Mouse (Mus musculus): Measurements from ENCODE around the gene Ttl. TPM values are rescaled to one million over a fixed set of nuclear protein-coding genes. Genes with fewer than 3 reads are reported as not detected.

Ttl gene
- polyA plus RNA-seq, 1 experiment from 2014 or later: 32.4 TPM

DNA sequence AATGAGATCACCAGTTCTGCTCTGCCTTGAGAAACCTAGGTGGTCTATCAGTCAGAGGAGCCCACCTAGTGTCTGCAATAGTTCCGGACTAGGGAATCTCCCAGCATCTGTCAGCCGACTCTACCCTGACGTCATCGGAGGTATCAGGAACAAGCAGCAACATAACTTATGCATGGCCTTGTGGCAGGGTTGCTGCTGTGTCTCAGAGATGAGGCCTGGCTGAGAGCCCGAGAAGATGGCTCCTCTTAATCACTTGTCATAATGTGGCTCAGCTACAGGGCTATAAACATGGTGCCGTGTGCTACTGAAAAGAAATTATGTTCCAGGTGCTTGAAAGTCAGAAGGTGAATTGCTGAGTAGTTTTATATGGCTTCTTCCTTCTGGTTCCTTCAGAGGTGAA is 10.0 kb upstream of the Ttl start:
- Histone ChIP-seq H3K36me3 (no peaks in the 10 kb centered on the region), H3K4me2 (replicated peaks) (no peak overlapping the region), H3K27me3 (no peaks in the 10 kb centered on the region), H3K4me3 (no peak overlapping the region), H3K4me1 (no peaks in the 10 kb centered on the region), H3K9me3 (no peaks in the 10 kb centered on the region), H3K9ac (replicated peaks) (no peak overlapping the region), H3K27ac (replicated peaks) (no peak overlapping the region)
- 93% methylated on average over 6 of the region's 6 CpGs for WGBS
- no peak for ATAC-seq (replicated peaks)

DNA sequence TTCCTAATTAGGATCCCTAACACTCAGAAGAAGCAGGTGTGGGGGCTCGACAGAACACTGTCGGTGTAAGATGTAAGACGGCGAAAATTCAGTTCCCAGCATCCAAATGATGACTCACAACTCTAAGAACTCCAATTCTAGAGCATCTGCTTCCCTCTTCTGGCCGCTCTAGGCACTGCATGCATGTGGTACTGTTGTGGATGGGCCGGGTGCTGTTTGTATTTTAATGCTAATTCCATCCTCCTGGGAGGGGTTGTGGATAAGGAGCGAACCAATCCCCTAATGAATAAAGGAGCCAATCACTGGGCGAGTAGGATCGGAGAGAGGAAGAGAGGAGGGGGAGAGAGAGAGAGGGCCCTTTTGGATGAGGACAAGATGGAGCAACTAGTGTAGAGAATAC is 9.1 kb upstream of the Ttl start:
- no peak overlapping the region for H3K4me3 ChIP-seq
- H3K4me2 ChIP-seq (replicated peaks): no peak overlapping the region
- H3K27ac ChIP-seq (replicated peaks): no peak overlapping the region
- ATAC-seq (replicated peaks): no peak
- H3K36me3 ChIP-seq: no peaks in the 10 kb centered on the region
- WGBS: 40% methylated on average over 9 of the region's 9 CpGs
- H3K9ac ChIP-seq (replicated peaks): no peak overlapping the region
- no peaks in the 10 kb centered on the region for H3K9me3 ChIP-seq
- H3K4me1 ChIP-seq: no peaks in the 10 kb centered on the region
- H3K27me3 ChIP-seq: no peaks in the 10 kb centered on the region

DNA sequence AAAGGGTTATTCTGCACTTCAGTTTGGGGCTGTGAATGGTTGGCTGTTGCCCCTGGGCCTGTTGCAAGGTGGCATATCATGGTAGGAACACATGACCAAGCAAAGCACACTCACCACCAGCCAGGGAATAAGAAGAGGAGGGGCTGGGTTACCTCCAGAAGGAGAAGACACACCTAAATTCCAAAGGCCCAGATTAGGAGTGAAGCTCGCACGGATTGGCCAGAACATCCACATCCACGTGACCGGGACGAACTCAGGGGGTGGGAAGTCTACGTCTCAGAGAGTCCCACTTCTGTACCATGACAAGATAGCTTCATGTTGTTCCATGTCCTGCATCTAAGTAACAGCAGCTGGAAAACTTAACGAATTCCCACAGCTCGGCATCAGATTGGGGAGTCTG is 8.5 kb upstream of the Ttl start:
- no peaks in the 10 kb centered on the region for H3K4me1 ChIP-seq
- no peak for ATAC-seq (replicated peaks)
- H3K9ac ChIP-seq (replicated peaks): no peak overlapping the region
- H3K4me3 ChIP-seq: no peak overlapping the region
- H3K4me2 ChIP-seq (replicated peaks): no peak overlapping the region
- WGBS: 93% methylated on average over 8 of the region's 8 CpGs
- no peaks in the 10 kb centered on the region for H3K27me3 ChIP-seq
- H3K36me3 ChIP-seq: no peaks in the 10 kb centered on the region
- H3K27ac ChIP-seq (replicated peaks): no peak overlapping the region
- H3K9me3 ChIP-seq: no peaks in the 10 kb centered on the region

DNA sequence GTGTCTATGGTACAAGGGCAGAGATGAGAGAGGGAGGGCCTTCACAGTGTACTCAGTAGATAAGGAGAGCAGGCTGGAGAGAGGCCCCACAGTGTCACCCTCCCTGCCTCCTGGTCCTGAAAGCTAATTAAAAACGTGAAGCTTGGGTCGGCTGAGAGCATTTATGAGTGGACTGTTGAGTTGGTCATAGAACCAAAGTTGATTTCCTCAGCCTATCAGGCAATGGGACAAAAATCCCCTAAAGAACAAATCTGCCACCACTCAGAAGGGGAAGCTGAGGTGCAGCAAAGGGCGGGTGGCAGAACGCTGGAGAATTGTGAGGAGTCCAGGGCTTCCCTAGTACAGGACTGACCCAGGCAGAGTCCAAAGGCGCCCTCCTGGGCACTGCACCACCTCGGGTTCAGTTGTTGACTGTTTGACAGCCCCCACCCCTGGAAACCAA is 7.8 kb upstream of the Ttl start:
- no peak for ATAC-seq (replicated peaks)
- H3K9ac ChIP-seq (replicated peaks): no peak overlapping the region
- H3K9me3 ChIP-seq: no peaks in the 10 kb centered on the region
- H3K4me1 ChIP-seq: no peaks in the 10 kb centered on the region
- 91% methylated on average over 6 of the region's 6 CpGs for WGBS
- H3K27me3 ChIP-seq: no peaks in the 10 kb centered on the region
- H3K27ac ChIP-seq (replicated peaks): no peak overlapping the region
- no peak overlapping the region for H3K4me2 ChIP-seq (replicated peaks)
- no peak overlapping the region for H3K4me3 ChIP-seq
- H3K36me3 ChIP-seq: no peaks in the 10 kb centered on the region

DNA sequence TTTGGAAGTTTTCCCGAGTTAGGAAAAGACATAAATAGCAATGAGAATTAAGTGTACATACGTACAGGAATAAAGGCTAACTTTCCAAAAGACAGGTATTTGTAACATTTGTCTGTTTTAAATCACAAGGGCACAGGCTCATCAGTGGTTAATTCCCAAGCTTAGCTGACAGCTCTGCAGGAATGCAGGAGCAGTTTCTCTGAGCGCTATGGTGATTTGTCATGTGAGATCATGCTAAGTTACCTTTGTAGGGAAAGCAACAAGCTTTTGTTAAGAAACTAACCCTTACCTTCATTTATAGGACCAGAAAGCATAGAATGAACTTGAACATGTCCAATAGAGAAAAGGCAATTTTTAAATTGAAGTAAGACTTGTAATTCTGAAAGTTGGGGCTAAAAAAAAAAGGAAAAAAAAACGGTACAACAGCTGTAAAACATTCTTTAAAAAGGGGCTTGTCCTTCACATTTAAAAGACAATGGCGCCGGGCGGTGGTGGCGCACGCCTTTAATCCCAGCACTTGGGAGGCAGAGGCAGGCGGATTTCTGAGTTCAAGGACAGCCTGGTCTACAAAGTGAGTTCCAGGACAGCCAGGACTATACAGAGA is 4.2 kb upstream of the Ttl start:
- H3K36me3 ChIP-seq: no peaks in the 10 kb centered on the region
- WGBS: 81% methylated on average over 10 of the region's 10 CpGs
- H3K4me3 ChIP-seq: no peak overlapping the region
- H3K9ac ChIP-seq (replicated peaks): no peak overlapping the region
- H3K27me3 ChIP-seq: no peaks in the 10 kb centered on the region
- no peak overlapping the region for H3K27ac ChIP-seq (replicated peaks)
- H3K9me3 ChIP-seq: no peaks in the 10 kb centered on the region
- no peak overlapping the region for H3K4me2 ChIP-seq (replicated peaks)
- ATAC-seq (replicated peaks): no peak
- peaks cover 10% of the 10 kb centered on the region for H3K4me1 ChIP-seq

DNA sequence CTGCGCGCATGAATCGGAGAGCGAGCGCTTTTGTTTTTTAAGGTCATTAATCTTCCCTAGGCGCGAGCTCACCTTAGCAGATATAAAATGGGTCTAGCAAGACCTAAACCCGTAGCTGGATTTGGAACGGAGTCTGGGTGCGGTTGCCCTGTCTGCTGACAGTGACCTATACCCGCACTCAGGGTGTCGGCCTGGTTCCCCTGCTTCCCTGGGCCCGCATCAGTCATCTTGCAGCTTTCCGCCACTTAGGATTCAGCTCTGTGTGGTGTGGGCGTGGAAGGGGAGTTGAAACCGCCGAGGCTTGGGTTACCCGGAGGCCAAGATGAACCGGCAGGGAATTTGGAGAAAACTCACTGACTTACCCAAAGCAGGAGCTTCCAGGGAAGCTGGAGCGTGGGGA is 584 bp downstream of the Ttl start:
- H3K9ac ChIP-seq (replicated peaks): peak overlapping the region; percentile 73
- H3K4me2 ChIP-seq (replicated peaks): peak overlapping the region; percentile 62
- peaks cover 5% of the 10 kb centered on the region; the same call in 1 of the 2 replicates for H3K36me3 ChIP-seq
- H3K9me3 ChIP-seq: no peaks in the 10 kb centered on the region
- ATAC-seq (replicated peaks): peak; percentile 85
- H3K27ac ChIP-seq (replicated peaks): peak overlapping the region; percentile 73
- WGBS: under 1% methylated on average over 20 of the region's 20 CpGs
- peaks cover 33% of the 10 kb centered on the region for H3K4me1 ChIP-seq
- H3K27me3 ChIP-seq: no peaks in the 10 kb centered on the region
- H3K4me3 ChIP-seq: peak overlapping the region; percentile 88

DNA sequence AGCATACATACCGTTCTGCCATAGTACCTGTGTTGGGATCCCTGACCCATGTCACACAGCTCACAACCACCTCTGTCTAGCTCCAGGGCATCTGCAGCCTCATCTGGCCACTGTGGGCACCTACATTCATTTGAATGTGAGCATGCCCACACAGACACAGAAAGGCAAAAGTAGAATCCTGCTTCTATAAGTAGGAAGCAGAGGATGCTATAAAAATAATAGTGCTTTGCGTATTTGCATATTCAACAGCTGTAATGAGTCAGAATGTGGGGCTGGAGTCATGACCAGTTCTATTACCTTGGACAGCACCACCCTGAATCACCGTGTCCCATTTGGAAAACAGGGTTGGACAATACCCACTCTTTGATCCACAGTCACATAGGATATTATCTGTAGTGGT is 4.6 kb downstream of the Ttl start:
- 90% methylated on average over 3 of the region's 3 CpGs for WGBS
- no peak for ATAC-seq (replicated peaks)

DNA sequence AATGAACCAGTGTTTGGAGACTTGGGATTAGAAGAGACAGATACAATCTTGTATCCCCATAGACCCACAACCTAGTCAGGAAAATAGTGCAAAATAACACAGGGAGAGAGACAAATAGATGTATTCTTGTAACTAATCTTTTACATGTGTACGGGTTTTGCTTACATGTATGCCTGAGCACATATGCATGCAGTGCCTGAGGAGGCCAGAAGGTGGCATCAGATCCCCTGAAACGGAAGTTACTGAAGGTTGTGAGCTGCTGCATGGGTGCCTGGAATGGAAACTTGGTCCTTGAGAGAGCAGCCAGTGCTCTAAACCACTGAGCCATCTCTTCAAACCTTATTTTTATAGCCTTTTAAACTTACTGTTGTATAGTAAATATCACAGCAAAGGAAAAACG is 12.6 kb downstream of the Ttl start:
- Histone ChIP-seq H3K27ac (replicated peaks) (no peak overlapping the region), H3K4me2 (replicated peaks) (no peak overlapping the region), H3K9ac (replicated peaks) (no peak overlapping the region), H3K4me3 (no peak overlapping the region), H3K27me3 (no peaks in the 10 kb centered on the region), H3K4me1 (no peaks in the 10 kb centered on the region), H3K9me3 (no peaks in the 10 kb centered on the region), H3K36me3 (peaks cover 57% of the 10 kb centered on the region)
- 87% methylated on average over 3 of the region's 3 CpGs for WGBS
- no peak for ATAC-seq (replicated peaks)

More for the DNA sequence above, 4.6 kb downstream of the Ttl start:
- Histone ChIP-seq H3K4me2 (replicated peaks) (no peak overlapping the region), H3K36me3 (peaks cover 9% of the 10 kb centered on the region; the same call in 1 of the 2 replicates), H3K9me3 (no peaks in the 10 kb centered on the region), H3K27me3 (no peaks in the 10 kb centered on the region), H3K4me3 (no peak overlapping the region), H3K27ac (replicated peaks) (no peak overlapping the region), H3K4me1 (peaks cover 27% of the 10 kb centered on the region), H3K9ac (replicated peaks) (no peak overlapping the region)

DNA sequence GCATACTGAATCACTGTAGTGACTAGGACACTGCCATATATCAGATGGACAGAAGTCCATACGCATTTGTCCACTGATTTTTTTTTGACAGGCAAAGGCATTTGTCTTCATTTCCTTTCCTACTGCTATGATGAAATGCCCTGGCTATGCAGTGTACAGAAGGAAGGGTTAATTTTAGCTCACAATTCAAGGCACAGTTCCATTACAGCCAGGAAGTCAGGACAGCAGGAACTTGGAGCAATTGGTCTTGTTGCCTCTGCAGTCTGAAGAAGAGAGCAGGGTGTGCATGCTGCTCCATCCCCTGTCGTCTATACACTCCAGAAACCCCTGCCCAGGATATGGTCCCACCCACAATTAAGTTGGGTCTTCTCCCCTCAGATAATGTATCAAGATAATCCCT is 13.5 kb downstream of the Ttl start:
- Histone ChIP-seq H3K4me1 (no peaks in the 10 kb centered on the region), H3K36me3 (peaks cover 55% of the 10 kb centered on the region), H3K4me2 (replicated peaks) (no peak overlapping the region), H3K27me3 (no peaks in the 10 kb centered on the region), H3K27ac (replicated peaks) (no peak overlapping the region), H3K4me3 (no peak overlapping the region), H3K9ac (replicated peaks) (no peak overlapping the region), H3K9me3 (no peaks in the 10 kb centered on the region)
- 87% methylated on average over 2 of the region's 2 CpGs for WGBS
- no peak for ATAC-seq (replicated peaks)

DNA sequence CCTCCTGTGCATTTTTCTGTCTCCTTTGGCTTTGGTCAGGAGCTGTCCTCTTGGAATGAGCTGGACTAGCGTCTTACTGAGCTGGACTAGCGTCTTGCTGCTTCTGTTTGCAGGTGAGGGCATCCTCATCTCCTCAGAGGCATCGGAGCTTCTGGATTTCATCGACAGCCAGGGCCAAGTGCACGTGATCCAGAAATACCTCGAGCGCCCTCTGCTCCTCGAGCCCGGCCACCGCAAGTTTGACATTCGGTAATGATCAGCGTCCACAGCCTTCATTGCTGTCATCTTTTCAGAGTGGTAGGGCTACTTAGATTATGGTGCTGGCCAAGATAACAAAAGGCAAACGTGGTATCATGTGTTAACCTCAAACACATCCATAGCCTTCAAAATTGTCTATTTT is 15.4 kb downstream of the Ttl start:
- no peak overlapping the region for H3K4me2 ChIP-seq (replicated peaks)
- ATAC-seq (replicated peaks): no peak
- peaks cover 65% of the 10 kb centered on the region for H3K36me3 ChIP-seq
- no peaks in the 10 kb centered on the region for H3K4me1 ChIP-seq
- 74% methylated on average over 13 of the region's 13 CpGs for WGBS
- H3K9me3 ChIP-seq: no peaks in the 10 kb centered on the region
- H3K4me3 ChIP-seq: no peak overlapping the region
- no peaks in the 10 kb centered on the region for H3K27me3 ChIP-seq
- H3K9ac ChIP-seq (replicated peaks): no peak overlapping the region
- H3K27ac ChIP-seq (replicated peaks): no peak overlapping the region

DNA sequence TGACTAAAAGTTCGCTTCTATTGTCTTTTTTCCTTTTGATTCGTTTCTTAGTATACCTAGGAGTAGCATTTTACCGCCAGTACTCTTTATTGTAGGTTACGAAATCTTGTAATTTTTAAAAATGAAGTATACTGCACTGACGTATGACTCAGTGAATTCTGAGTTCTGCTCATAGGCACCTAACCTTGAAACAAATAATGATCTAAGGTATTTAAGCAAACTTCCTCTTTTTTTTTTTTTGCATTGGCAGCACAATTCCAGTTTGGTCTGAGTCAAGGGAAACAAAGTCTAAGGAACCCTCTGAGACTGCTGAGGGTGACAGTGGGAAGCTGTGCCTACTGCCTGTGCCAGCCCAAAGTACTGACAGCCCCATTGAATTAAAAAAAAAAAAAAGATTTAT is 17.8 kb downstream of the Ttl start:
- Histone ChIP-seq H3K4me1 (no peaks in the 10 kb centered on the region), H3K4me3 (no peak overlapping the region), H3K27ac (replicated peaks) (no peak overlapping the region), H3K4me2 (replicated peaks) (no peak overlapping the region), H3K9me3 (no peaks in the 10 kb centered on the region), H3K36me3 (peaks cover 54% of the 10 kb centered on the region), H3K9ac (replicated peaks) (no peak overlapping the region), H3K27me3 (no peaks in the 10 kb centered on the region)
- 92% methylated on average over 5 of the region's 5 CpGs for WGBS
- no peak for ATAC-seq (replicated peaks)

DNA sequence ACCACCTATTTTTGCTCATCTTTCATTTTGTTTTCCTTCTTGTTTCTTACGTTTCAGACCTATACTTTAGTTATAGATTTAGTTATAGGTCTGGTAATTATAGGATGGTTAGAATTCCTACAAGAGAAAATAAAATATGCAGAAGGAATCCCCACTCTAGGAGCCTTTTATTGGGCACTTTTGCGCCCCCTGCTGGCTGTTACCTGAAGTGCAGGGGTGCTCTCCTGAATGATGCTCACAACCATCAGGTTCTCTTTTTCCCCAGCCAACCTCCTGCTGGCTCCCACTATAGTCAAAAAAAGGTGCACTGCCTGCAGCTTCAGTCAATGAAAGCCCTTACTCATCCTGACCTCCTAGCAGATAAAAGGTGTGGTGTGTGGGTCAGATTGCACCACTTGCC is 19.2 kb downstream of the Ttl start:
- Histone ChIP-seq H3K4me3 (no peak overlapping the region), H3K27ac (replicated peaks) (no peak overlapping the region), H3K4me2 (replicated peaks) (no peak overlapping the region), H3K27me3 (no peaks in the 10 kb centered on the region), H3K4me1 (no peaks in the 10 kb centered on the region), H3K9ac (replicated peaks) (no peak overlapping the region), H3K9me3 (no peaks in the 10 kb centered on the region), H3K36me3 (peaks cover 53% of the 10 kb centered on the region)
- WGBS: 59% methylated on average over 2 of the region's 2 CpGs
- no peak for ATAC-seq (replicated peaks)

DNA sequence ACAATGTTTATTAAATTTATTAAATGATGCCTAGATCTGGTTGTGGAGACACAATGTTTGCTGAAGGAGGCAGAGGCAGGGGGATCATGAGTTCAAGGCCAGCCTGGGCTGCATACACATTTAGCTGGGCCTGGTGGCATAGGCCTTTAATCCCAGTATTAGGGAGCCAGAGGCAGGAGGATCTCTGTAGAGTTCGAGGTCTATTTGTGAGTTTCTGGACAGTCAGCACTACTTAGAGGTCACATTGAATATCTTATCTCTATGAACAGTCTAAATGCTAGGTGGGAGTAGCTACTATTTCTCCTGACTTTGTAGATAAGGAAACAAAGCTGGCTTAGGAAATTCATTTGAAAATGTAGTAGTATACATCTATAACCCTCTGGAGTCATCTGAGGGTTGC is 21.8 kb downstream of the Ttl start:
- Histone ChIP-seq H3K4me2 (replicated peaks) (no peak overlapping the region), H3K4me1 (no peaks in the 10 kb centered on the region), H3K36me3 (peaks cover 44% of the 10 kb centered on the region), H3K4me3 (no peak overlapping the region), H3K9me3 (no peaks in the 10 kb centered on the region), H3K27ac (replicated peaks) (no peak overlapping the region), H3K9ac (replicated peaks) (no peak overlapping the region), H3K27me3 (no peaks in the 10 kb centered on the region)
- no peak for ATAC-seq (replicated peaks)
- WGBS: 89% methylated on average over 1 of the region's 1 CpGs

All from forebrain, embryonic 15.5 days (tissue).